Mouse (Mus musculus) liver, embryonic 14.5 days (tissue): Measurements from ENCODE around the gene Ptprd.

ENCODE experiments used
- CTCF ChIP-seq: IDR thresholded peaks from 2 replicates; pipeline ENCODE4 v1.5.1; 2016; ENCODE audit warnings: antibody characterized with exemption, low read depth, control low read depth
- EP300 ChIP-seq: IDR thresholded peaks from 2 replicates; pipeline ENCODE4 v1.6.1; 2016; ENCODE audit warnings: antibody characterized with exemption, low read depth

GRCm38 (mm10) chr4:76190788-76191187, 2021.0 kb downstream of the Ptprd start:
- no peak for TF ChIP-seq EP300
- no peak for TF ChIP-seq CTCF
